Mouse (Mus musculus) spleen, adult 2 months (tissue): ENCODE results near the gene Dok7.

Experiments
- CTCF ChIP-seq: fragments of 200-500 bp; IDR thresholded peaks from 2 replicates; pipeline ENCODE4 v1.5.1; 2011; ENCODE audit warnings: mild to moderate bottlenecking, inconsistent platforms; ENCODE audit not compliant: insufficient read depth, insufficient read length, insufficient replicate concordance; ENCODE audit errors: extremely low read depth
- POLR2A ChIP-seq: fragments of 200-500 bp; IDR thresholded peaks from 2 replicates; pipeline ENCODE4 v1.6.1; 2011; ENCODE audit warnings: low read depth, low read length, inconsistent platforms

- TF ChIP-seq CTCF (no peak), POLR2A (no peak)
Measured at GRCm38 (mm10) chr5:35118418-35118817, 61.9 kb downstream of the Dok7 start.
